Mouse (Mus musculus) heart, adult 2 months (tissue): ENCODE results near the gene Olfr1356.

Experiments used
- CTCF ChIP-seq: fragments of 200-600 bp; IDR thresholded peaks from 2 replicates; pipeline ENCODE4 v1.8.1; 2022; ENCODE audit warnings: antibody characterized with exemption, mild to moderate bottlenecking, moderate library complexity
- EP300 ChIP-seq: fragments of 200-500 bp; IDR thresholded peaks from 2 replicates; pipeline ENCODE4 v1.6.1; 2011; ENCODE audit warnings: low read depth, low read length, control low read depth; ENCODE audit not compliant: insufficient read depth
- POLR2A ChIP-seq: fragments of 200-500 bp; IDR thresholded peaks from 2 replicates; pipeline ENCODE4 v1.6.1; 2011; ENCODE audit warnings: mild to moderate bottlenecking, low read depth, low read length, control low read depth; ENCODE audit not compliant: insufficient read depth

DNA sequence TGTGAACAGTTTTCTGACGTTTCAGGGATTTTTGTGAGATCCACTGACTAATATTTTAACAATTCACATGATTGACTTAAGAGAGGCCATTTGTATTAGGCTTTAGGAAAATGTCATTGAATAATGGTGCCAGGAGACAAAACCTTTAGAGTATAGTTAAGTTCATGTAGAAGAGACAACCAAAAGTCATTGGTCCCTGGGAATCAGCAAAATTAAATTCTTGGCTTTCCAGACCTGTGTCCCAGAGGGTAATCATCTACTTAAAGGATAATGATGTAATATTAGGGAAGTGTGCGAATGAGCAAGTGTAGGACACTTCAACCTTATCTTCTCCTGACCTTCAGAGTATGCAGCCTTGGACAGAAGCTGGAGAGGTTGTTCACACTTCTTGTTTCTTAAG, 23.3 kb upstream of the Olfr1356 start, which contains the start of gene Olfr1355:
- no peak for TF ChIP-seq EP300
- TF ChIP-seq CTCF: no peak
- TF ChIP-seq POLR2A: no peak
